Mouse (Mus musculus) urinary bladder, adult 18-20 months (tissue): ENCODE data around the gene Fign.

Experiments
- DNase-seq, 2 experiments: peaks; one replicate each; pipeline ENCODE4 v3.0.0; 2022; ENCODE audit warnings: low spot score in 2 of 2, mixed read lengths in 2 of 2

Gene Fign

GRCm38 (mm10) chr2:64059477-64059876 is 38.4 kb downstream of the Fign start:
- DNase-seq = no peak

GRCm38 (mm10) chr2:64048142-64048541 is 49.7 kb downstream of the Fign start:
- DNase-seq = no peak

- DNase-seq = no peak
Measured at GRCm38 (mm10) chr2:64043099-64043498, 54.7 kb downstream of the Fign start.

- no peak for DNase-seq
Measured at GRCm38 (mm10) chr2:64035393-64035792, 62.4 kb downstream of the Fign start.

- DNase-seq = no peak
Measured at GRCm38 (mm10) chr2:64033871-64034270, 64.0 kb downstream of the Fign start.

GRCm38 (mm10) chr2:64025961-64026360 is 71.9 kb downstream of the Fign start:
- no peak for DNase-seq

- no peak for DNase-seq
Measured at GRCm38 (mm10) chr2:63994304-63995023, 103.4 kb downstream of the Fign start.

- DNase-seq = no peak
Measured at GRCm38 (mm10) chr2:63985426-63985825, 112.4 kb downstream of the Fign start.

GRCm38 (mm10) chr2:63982351-63982751 is 115.5 kb downstream of the Fign start:
- DNase-seq = no peak

- no peak for DNase-seq
Measured at GRCm38 (mm10) chr2:63981449-63981848, 116.4 kb downstream of the Fign start.

- DNase-seq = no peak
Measured at GRCm38 (mm10) chr2:63969633-63970032, 128.2 kb downstream of the Fign start.

GRCm38 (mm10) chr2:63931041-63931440 is 166.8 kb downstream of the Fign start:
- no peak for DNase-seq

- no peak for DNase-seq
Measured at GRCm38 (mm10) chr2:63926481-63927097, 171.2 kb downstream of the Fign start.

- no peak for DNase-seq
Measured at GRCm38 (mm10) chr2:63925721-63926235, 172.1 kb downstream of the Fign start.
